Mouse (Mus musculus) olfactory bulb, adult 2 months (tissue): ENCODE results near the gene Atg13.

Source experiments
- CTCF ChIP-seq: fragments of 200-500 bp; IDR thresholded peaks from 2 replicates; pipeline ENCODE4 v1.5.1; 2012; ENCODE audit warnings: low read depth, mild to moderate bottlenecking, low read length, moderate library complexity; ENCODE audit not compliant: insufficient read depth
- POLR2A ChIP-seq: fragments of 200-500 bp; IDR thresholded peaks from 2 replicates; pipeline ENCODE4 v1.6.1; 2012; ENCODE audit warnings: mild to moderate bottlenecking, low read depth, low read length, moderate library complexity; ENCODE audit not compliant: insufficient read depth

- TF ChIP-seq CTCF = no peak
- no peak for TF ChIP-seq POLR2A
Measured at GRCm38 (mm10) chr2:91667747-91668146, 42.6 kb downstream of the Atg13 start.
